Mouse (Mus musculus): ENCODE data around the gene Marveld3.

Gene Marveld3

DNA sequence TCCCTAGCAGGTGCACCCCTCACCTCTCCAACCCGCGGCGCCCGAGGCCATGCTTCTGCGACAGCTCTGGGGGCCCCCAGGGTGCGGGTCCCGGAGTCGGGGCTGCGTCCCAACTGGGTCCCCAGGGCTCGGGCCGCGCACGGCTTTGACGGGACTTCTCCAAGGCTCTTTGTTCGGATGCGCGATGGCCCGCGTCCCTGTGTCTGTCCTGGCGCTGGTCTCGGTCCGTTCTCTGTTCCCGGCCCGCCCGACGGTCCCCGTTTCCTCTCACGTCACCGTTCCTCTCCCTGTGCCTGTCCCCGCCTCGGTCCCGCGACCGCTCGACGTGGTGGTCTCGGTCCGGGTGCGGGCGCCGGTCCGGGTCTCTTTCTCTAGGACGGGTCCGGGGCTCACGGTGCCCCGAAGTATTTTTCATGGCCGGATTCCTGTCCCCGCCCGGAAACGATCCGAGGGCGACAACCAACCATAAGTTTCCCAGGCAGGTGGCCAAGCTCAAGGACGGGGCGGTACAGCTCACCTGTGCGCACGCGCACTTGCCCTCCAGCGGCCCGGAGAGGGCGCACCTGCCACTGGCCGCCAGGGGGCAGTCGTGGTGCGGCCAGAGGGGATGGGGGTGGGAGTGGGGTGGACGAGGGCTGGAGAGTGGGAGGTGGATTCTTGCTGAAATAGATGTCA lies at the start of gene Marveld3:
Gene Marveld3 (minus strand): TSS at position 511 of the 675 bp plus-strand sequence.
- peak; percentile 29 for DNase-seq (ENCODE audit: low spot score)

DNA sequence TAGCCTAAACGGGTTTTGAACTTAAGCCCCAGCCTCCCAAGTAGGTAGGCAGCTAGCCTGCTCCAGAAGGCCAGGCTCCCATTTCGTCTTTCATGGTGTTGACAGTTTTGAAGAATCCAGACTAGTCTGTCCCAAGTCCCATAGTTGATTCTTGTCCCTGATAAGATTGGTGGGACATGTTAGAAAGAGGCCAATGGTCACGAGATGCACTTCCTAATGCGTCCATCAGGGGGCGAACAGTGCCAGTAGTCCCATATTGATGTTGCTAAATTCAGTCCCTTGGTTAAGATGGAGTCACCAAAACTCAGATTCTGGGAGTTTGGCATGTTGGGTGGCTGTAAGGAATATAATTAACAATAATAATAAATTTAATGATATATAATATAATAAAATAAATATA lies 48.9 kb upstream of the Marveld3 start:
- DNase-seq (ENCODE audit: low spot score), result peak; percentile 5

DNA sequence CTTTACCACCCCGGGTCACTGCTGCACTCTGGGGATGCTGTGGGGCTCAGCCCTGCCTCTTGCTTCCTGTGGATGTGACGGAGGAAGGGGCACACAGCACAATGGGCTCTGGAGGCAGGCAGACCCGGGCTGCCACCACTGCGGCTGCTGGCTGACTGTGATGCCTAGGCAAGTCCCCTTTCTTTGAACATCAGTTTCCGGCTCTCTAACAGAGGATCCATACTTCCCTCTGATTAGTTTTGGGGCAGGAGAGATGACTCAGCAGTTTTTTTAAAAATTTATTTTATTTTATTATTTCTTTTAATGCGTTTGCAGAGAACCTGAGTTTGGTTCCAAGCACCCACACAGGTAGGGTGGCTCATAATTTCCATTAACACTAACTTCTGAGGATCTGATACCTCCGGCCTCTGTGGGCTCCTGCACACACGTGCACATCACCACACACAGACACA lies 47.0 kb upstream of the Marveld3 start:
- DNase-seq (ENCODE audit: low spot score), result no peak

DNA sequence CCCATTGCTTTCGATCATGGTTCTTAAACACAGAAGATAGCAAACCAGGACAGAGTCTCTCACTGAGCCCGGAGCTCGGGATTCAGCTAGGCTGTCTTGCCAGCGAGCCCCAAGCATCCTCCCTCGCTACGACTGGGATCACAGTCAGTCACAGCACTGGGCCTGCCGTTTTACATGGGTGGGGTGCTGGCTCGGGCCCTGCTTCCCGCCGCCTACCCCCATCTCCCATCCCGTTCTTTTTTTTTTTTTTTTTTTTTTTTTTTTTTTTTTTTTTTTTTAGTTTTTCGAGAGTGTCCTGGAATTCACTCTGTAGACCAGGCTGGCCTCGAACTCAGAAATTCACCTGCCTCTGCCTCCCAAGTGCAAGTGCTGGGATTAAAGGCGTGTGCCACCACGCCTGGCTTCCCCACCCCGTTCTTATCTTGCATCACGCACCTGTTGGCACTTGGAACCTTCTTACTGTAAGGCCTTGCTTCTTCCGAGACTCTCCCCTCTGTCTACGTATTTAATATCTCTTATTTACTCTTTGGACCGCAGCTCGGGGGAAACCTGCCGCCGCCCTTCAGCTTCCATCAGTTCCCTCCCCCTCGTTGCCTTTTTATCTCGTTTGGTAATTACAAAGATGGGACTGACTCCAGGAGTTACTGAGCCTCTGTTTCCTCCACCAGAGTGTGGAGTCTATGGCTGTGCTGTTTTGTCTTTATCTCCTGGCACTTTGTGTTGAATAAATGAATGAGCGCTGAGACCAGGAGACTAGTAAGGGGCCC lies 46.4 kb upstream of the Marveld3 start:
- DNase-seq (ENCODE audit: low spot score), result no peak

DNA sequence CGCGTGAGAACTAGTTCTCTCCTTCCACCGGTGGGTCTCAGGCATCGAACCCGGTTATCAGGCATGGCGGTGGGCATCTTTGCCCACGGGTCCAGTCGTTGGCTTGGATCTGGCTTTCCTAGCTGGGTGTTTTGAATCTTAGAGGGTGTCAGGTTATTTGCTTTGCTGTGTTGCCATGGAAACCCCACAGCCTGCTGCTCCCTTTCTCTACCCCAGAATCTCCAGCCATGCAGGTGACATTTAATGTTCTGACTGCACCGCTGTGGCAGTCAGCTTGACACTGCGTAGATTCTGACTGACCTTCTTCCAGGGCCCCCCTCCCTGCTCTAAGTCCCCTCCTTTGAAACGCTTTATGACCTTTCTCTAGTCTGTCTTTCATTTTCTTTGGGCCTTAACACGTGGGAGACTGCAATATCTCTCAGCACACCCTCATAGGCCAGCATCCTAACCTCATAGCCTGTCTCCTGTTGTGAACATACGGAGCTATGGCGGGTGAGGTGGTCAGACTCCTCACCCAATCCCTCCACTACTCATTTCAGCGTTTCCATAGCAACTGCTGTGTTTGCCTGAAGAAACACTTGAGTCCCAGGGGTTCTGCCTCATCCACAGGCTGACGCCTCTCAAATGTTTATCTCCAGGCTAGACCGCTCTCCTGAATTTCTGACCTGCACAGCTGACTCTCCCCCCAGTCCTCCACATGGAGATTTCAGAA lies 44.5 kb upstream of the Marveld3 start:
- DNase-seq (ENCODE audit: low spot score), result no peak

DNA sequence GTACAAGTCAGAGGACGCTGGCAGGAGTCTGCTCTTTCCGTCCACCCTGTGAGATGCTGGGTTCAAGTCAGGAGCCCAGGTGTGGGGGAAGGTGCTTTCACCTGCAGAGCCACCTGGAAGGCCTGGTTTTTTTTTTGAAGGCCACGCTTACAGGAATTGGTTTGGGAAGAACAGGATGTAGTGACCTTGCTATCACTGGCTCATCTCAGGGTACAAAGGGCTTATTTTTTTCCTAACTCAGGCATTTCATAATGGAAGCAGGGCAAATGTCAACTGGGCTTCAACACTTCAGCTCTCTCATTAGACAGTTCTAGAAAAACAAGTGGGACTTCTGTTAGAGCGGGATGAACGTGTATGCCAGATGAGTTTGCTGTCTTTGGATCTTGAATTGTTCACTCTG lies 42.3 kb upstream of the Marveld3 start:
- DNase-seq (ENCODE audit: low spot score), result no peak

DNA sequence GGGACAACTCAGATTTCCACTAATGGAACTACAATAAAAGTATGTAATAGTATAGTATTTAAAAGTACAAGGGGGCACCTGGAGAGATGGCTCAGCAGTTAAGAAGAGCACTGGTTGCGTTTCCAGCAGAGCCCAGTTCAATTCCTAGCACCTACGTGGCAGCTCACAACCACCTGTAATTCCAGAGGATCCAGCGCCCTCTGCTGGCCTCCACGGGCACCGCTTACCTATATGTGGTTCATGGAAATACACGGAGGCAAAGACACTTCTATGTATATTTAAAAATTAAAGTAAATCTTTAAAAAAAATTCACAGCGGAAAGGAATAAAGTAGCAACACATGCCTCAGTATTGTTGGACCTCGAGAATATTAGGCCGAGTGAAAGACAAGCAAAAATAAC lies 41.0 kb upstream of the Marveld3 start:
- DNase-seq (ENCODE audit: low spot score), result no peak

DNA sequence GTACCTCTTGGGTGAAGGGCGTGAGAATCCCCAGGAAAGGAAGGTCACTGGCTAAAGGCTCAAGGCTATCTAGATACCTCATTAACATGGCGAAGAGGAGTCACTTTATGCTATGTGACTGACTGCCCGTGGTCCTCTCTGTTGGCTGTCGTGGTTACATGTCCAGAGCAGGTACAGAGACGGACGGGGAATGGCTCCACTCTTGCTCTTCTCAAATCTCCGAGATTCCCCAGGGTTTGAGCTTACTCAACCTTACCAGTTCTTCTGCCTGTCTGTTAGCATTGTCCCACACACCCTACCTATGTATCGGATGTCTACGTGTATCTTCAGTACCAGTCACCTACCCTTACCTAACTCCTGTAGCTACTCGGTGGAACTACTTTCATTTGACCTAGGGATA lies 38.0 kb upstream of the Marveld3 start:
- DNase-seq (ENCODE audit: low spot score), result no peak

DNA sequence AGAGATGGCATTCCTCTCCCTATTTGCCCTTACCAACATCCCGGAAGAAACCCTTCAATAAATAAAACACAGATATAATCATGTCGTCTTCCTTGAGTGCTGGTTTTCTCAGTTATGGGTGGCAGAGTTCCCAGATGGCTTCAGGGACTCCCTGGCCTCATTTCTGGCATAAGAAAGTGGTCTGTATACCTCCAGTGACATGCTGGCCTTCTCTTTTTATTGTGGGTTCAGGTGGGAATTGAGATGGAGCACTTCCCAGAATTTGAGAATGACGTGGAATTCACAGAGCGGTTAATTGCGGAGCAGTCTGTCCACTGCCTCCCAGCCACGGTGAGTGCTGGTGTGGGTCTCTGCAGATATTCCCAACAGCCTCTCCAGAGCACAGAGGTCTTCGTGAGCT lies 36.1 kb upstream of the Marveld3 start:
- no peak for DNase-seq (ENCODE audit: low spot score)

DNA sequence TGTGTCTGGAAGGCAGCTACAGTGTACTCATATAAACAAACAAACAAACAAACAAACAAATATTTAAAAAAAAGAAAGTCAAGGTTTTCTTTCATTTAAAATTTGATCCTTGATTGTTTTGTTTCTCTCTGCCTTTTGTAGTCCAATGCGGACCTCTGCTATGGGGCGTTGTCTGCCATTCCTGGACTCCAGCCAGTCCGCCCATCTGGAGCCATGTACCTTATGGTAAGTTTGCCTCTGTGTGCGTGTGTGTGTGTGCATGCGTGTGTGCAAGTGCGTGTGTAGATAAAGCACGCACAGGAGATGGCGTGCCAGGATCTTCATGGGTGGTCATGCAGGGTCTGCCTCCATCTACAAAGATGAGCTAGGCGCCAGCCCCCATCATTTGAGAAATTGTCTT lies 35.4 kb upstream of the Marveld3 start:
- no peak for DNase-seq (ENCODE audit: low spot score)

DNA sequence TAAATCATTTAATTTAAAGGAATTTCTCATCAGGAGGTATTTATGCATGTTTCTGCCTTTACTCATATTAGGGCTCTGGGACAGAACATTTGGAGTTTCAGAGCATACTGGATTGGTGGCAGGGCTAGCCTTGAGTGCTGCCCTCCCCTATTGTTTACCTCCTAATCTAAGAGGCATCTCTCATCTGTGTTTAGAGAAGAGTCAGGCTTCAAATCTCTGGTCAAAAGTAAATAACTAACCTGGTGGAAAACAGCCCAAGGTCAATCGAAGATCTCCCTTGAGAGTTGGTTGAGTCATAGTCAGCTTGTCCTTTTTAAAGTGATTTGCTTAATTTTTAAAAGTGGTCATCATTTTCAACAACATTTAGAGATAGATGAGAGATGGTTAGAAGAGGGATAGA lies 30.9 kb upstream of the Marveld3 start:
- no peak for DNase-seq (ENCODE audit: low spot score)

DNA sequence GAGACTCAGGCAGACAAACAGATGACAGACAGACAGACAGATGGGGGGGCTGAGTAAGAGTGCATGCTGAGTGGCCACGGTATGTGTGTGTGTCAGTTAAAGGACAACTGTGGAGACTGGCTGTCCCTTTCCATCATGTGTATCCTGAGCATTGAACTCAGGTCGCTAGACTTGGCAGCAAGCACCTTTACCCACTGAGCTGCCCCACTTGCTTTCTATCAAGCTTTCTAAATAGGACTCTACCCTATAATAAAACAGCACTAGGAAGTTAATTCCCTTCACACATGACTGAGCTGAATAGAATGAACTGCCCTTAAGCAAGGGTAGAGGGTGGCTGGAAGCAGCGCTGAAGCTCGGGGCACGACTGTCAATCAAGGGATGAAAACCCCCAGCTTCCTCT lies 30.2 kb upstream of the Marveld3 start:
- no peak for DNase-seq (ENCODE audit: low spot score)

DNA sequence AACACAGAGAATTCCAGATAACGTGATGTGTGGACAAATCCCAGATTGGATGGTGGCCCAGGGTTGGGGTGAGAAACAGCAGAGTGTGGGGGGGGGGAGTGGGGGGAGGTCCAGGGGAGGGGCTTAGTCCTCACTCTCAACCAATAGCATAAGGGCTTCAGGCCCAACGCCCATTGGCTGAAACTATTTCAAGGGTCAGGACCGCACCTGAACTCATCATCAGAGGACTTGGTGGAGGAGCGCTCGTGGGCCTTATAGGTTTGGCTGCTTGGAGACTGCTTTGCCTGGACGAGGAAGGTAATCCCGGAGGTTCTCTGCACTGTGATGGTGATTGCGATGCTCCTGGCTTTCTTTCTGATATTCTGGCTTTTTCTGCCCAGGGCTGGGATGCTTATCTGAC lies 28.2 kb upstream of the Marveld3 start, which contains the start of gene Tat:
Gene Tat (plus strand): TSS at position 214 of the 400 bp plus-strand sequence.
- DNase-seq (ENCODE audit: low spot score), result no peak

DNA sequence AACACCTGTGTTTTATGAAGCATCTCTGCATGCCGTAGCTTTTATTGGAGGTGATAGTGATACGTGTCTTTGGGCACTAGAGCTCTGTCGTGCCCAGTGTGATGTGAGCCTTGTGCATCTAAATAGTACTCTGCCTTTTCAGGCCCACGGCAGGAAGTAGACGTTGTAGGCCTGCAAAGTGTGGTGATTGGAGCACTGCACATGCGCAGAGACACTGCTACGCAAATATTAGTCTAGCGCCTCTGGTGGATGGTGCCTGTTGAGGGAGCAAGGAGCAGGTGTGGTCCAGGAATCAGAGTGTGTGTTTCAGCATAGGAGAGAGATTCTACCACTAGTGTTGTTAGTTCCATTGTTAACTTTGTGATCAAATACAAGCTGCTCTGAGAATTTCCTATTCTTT lies 27.1 kb upstream of the Marveld3 start:
- no peak for DNase-seq (ENCODE audit: low spot score)

DNA sequence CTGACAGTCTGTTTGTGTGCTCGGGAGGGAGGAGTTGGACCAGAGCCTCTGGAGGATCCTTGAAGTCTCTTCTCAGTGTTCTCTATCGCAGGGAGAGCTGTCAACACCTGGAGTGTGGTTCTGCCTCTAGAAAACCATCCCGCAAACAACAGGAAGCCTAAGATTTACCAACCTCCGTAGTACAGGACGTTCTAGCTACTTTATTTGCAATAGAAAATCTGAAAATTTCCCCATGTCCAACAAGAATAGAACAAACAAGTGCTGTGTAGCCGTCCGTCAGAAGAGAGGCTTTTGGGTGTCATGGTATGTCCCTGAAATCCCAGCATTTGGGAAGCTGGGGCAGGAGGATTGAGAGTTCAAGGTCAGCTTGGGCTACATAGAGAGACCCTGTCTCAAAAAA lies 25.8 kb upstream of the Marveld3 start:
- DNase-seq (ENCODE audit: low spot score), result no peak

DNA sequence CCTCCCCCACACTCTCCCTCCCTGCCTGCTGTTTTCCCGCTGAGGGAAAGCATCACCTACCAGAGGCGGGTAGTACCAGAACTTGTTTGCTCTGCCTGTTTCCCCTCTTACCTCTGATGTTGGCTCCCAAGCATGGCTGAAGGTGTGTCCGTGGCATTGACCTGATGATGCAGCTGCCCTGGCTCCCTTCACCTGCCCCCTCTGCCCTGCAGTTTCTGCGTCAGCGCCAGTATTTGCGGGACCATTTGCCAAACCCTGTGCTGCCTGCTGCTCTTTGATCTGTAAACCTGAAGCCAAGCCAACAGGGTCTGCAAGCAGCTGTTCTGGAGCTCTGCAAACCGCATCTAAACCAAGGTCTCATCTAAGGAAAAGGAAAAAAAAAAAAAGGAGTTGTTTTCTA lies 24.4 kb upstream of the Marveld3 start:
- DNase-seq (ENCODE audit: low spot score), result no peak

DNA sequence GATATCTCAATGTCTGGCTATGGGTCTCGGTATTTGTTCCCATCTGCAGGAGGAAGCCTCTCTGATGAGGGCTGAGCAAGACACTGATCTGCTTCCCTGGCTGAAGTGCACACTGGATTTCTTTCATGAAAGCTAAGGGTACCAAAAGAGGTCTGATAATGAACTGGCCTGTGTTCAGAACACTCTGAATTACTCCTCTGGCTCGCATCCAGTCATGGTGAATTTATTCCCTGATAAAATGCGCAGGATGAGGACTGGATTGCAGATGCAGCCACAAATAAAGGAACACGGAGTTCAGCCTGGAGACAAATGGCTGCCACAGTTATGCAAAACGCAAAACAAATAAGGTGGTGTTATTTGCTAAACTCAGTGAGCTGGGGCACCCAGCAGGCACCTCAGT lies 21.9 kb upstream of the Marveld3 start:
- no peak for DNase-seq (ENCODE audit: low spot score)

DNA sequence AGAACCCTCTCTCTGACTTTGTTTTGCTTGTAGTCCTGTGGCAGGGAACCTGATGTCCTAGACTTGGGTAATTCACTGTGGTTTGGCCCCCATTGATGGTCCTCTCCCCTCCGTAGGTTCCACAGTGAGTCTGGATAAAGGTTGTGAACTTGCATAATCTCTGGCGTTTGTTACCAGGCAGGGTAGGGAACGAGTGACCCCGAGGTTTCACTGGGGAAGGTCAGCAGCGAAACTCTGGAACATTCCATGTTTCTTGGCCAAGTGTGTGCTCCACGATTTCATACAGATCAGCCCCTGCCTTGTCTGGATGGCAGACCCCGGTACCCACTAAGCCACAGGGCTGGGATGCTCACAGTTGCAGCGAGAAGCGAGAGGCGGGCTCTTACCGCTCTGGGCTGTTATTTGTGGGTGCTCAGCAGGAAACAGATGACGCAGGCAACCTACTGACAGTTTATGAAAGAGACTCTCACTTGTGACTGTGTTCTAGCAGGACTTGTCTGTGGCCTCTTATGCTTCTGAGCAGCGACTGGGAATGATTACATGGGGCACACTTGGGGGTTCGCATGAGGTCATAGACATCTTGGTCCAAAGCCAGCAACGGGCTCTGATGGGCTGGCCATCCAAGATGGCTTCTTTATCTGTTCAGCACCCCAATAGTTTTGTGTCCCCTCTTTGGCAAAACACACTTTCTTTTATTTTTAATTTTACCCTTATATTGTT lies 20.5 kb upstream of the Marveld3 start:
- DNase-seq (ENCODE audit: low spot score), result no peak

DNA sequence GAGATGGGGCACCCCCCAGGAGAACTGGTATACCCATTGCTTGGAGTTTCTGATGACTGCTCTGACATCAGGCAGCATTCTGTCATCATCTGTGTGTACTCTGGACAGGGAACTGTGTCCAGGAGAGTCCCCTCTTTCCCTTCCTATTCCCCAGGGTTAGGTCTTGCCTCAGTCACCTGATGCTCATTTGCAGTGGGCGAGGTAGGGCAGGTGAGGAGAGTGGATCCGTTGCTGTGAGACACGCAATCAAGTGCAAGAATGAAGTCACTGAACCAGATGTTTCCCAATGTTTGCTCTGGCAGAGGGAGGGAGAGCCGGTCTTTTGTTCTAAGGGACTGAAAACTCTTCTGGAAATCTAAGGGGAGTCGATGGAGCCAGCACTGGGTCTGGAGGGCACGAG lies 17.3 kb upstream of the Marveld3 start:
- DNase-seq (ENCODE audit: low spot score), result no peak

DNA sequence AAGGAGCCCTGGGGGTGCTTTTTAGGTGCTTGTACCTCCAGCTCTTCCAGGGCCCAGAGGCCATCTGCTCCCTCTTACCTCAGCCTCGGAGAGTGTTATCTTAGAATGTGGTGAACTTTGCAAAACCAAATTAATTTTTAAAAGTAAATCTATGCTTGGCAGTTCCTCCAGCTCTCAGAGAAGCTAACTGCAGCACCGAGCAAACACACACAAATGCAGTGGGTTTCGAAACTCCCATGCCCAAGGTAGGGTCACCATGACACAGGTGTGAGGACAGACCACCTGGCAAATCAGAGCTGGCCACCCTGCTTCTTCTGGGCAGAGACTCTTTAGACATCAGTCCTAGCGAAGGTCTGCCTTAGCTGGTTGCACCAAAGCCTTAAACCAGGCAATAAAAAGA lies 10.9 kb upstream of the Marveld3 start:
- no peak for DNase-seq (ENCODE audit: low spot score)

DNA sequence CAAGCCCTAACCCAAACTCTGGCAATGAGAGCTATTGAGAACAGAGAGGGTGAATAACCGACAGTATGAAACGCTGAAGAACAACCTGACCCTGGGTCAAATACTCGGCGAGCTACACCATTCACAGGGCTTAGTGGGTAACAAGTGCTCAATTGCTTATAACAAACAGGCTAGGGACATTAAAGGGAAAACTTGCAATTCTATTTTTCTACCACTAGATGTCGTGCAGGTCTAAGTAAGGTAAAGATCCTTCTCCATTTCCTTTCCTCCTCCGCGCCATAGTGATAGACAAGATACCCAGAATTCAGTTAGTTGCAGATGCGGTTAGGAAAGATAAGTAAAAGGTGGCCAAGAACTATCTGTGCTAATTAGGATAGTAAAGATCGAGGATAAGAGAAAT lies 8.3 kb upstream of the Marveld3 start:
- no peak for DNase-seq (ENCODE audit: low spot score)

DNA sequence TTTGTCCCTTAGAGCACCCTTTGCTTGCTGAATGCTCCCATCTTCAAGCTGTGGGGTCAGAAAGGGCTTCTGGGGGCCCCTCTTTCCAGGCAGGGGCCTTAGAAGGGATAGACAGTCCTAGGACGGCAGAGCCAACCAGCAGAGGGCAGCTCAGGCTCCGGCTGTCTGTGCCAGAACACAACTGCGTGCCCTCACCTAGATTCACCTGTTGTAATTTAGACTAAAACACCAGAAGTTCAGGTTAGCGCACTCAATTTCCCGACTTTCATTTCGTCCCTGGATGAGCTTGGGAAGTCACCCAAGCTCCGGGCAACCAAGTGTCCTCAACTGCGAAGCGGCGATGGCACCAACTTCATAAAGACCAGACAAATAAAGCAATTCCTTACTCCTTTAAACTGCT lies 6.8 kb upstream of the Marveld3 start:
- DNase-seq (ENCODE audit: low spot score), result no peak

Data from ovary, postnatal 10 days (tissue).